Mouse (Mus musculus) layer of hippocampus, postnatal 25 days (tissue): ENCODE data around the gene Ptgdr. TPM values are rescaled to one million over a fixed set of nuclear protein-coding genes. Genes with fewer than 3 reads are reported as not detected.
"Not testable (repeated sequence)": the region's sequence is repeated elsewhere in the genome, so short reads cannot be mapped to it uniquely, and the experiment has no call there.

ENCODE experiments used
- DNase-seq, 2 experiments: peaks; one replicate each; pipeline ENCODE4 v3.0.0; 2022; ENCODE audit warnings: mixed read lengths in 2 of 2, low spot score in 1 of 2; ENCODE audit errors: extremely low spot score in 1 of 2
- total RNA-seq, 2 experiments: library from RNA; stranded (reverse); gene quantifications; 2 replicates each; pipeline ENCODE4 v1.2.3; 2021

Gene Ptgdr
- under 1 TPM; 0.32 to 0.59 TPM for total RNA-seq

DNA sequence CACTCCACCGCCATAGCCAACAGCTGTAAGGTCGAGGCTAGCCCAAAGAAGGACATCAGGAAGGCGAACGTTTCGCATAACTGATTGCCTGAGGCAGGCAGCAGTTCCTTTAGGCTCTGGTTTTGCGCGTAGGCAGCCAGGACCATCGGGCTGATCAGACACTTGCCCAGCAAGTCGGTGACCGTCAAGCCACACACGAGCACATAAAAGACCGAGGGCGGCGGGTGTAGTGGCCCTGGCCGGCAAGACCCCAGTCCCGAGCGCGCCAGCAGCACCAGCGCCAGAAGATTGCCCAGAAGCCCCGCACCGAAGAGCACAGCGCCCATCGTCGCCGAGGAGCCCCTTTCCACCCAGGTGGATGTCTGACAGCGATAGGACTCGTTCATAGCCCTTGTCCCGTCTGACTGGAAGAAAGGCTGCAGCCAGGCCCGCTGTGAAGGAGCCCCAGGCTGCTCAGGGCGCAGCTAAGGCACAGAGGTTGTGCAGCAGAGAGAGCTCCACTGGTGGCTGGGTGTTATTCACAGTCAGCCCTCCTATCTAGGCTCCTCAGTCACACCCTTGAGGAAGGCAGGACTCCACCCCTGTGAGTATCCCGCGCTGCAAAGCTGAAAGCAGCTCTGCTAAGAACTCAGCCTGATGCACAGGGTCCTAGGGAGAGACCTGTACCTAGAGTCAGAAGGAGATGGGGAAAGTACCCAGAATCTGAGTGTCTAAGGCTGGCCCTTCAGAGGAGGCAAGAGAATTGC lies at the start of gene Ptgdr:
Ptgdr (minus strand) TSS at position 508 of the 746 bp plus-strand sequence.
- no peak for DNase-seq

- no peak for DNase-seq
Observed at GRCm38 (mm10) chr14:44907774-44908173, 48.6 kb upstream of the Ptgdr start.

DNA sequence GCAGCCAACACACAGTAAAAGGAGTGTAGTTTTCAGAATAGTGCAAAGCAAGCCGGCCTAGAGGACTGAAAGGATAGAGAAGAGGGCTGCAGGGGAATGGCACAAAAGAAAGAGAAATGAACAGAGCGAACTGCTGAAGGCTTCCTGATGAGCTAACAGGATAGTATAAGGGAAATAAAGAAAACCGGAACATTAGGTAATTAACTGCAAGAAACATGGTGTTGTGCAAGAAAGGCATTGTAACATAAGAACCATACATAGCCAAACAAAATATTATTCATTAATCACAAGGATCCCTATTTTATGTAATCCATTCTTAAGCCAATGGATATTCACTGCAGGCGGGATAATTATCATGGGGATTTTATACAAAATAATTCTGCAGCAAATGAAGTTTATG lies 45.0 kb upstream of the Ptgdr start:
- DNase-seq, result no peak

GRCm38 (mm10) chr14:44901735-44902134 lies 42.6 kb upstream of the Ptgdr start:
- not testable (repeated sequence) for DNase-seq

DNA sequence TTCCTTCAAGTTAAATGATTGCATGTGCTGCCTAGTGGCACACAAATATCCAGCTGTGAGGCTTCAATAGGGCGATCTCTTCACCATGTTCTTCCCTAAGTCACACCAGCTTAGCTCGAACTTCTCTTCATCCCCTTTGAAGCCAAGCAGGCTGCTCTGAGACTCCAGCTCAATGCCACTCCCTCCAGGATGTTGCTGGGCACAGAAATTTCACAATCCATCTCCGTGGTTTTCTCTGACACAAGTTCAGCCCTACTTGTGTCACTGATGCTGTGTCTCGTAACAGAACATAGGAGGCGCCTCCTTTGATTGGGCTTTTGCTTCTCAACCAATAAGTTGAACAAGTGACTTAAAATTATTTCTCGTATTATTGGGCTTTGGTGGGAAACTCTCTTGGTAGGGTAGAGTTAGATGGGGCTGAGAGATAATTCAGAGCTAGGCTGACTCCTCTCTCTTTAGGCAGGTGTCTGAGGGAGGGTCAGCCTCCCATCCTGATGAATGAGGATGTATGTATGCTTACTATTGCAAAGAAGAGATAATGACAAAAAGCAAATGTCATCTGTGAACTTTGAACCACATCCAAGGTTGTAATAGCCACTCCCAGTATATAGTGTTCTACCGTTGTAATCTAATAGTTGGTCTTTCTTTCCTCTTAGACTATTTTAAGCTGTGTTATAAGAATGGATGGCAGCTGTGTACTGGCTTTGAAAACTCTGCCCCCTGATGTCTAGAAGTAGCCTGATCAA lies 32.4 kb upstream of the Ptgdr start:
- DNase-seq, result no peak

GRCm38 (mm10) chr14:44869686-44870085 lies 10.5 kb upstream of the Ptgdr start:
- no peak for DNase-seq

DNA sequence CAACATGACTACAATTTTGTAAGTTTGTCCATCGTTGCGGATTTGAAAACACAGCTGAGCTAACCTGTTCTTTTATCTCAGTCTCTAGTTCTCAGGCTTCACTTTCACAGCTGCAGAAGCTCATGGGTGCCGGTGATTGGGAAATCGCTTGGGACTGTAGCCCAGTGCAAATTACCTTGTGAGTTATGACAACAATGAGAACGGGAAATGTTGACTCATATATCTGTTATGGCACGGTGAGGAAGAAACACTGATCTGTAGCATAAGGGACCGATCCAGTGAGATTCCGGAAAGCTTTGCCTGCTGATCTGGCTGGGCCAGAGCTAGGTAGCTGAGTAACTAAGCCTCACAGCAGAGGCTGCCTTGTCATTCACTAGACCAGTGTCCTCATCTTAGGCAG lies 6.5 kb upstream of the Ptgdr start:
- no peak for DNase-seq

- DNase-seq, result no peak
Observed at GRCm38 (mm10) chr14:44863086-44863485, 3.9 kb upstream of the Ptgdr start.

GRCm38 (mm10) chr14:44861161-44861560 lies 2.0 kb upstream of the Ptgdr start:
- DNase-seq, result no peak

GRCm38 (mm10) chr14:44858372-44858771 lies 803 bp downstream of the Ptgdr start:
- DNase-seq, result no peak

DNA sequence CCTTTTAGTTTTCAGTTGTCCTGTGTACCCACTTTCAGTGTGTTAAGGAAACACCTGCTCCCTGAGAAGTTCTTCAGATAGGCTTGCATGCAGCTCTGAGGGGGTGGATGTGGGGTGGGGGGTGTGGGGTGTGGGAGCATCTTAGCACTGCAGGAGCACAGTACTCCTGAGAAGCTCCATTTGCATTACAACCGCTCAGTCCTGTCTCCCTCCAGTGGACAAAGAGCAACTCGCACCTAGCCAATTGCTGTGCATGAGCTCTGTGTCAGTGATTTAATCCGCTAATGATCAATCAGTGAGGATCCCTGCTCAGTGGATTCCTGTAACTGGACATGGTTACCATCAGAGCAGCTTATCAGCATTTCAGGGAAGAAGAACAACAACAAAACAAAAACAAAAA lies 8.5 kb downstream of the Ptgdr start:
- DNase-seq, result not testable (repeated sequence)

DNA sequence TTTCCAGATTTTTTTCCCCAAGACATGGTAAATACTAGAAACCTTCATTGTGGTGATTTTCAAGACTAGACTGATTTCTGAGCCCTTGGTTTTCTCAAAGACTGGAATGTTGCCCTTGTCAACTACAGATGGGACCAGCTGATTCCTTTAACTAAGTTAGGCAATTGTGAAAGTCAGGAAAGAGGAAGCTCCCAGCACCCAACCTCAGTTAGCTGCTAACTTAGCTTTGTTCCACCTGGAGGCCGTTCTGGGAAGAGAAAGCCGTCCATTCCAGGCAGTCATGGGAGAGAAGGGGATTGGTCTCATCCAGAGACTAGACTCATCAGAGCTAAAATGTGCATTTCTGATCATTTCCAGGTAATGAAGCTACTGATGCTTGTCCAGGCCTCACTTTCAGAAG lies 11.4 kb downstream of the Ptgdr start:
- DNase-seq, result no peak

DNA sequence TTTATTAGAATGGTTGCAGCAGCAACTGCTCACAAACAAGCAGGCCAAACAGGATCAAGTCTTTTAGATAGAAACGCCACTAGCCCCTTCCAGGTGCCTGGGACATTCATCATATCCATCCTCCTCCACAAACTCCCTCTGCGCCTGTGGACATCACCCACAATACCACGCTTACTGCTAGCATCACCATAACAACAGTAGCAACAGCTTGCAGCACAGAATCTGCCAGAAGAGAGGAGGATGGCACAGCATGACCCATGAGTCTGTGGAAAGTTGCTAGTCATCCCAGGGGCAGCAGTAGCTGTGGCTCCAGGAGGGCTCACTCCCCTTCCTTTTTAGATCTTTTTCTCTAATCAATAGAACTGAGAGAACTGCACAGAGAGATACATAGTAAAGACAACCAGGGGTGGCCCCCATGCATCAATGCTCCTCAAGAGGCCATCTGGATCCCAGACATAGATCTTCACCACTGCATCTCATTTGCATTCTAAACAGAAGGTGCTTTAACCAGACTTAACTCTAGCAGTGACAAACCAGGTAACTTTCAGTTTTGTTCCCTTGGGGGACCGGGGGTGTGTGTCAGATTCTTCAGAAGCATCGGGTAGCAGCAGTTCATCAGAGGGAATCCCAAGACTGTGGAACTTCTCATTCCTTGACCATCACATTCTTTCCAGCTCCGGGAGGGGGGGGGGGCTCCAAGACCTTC lies 12.5 kb downstream of the Ptgdr start:
- no peak for DNase-seq

GRCm38 (mm10) chr14:44843768-44844755 lies 15.1 kb downstream of the Ptgdr start:
- DNase-seq, result no peak

- DNase-seq, result no peak
Observed at GRCm38 (mm10) chr14:44838685-44839084, 20.5 kb downstream of the Ptgdr start.

DNA sequence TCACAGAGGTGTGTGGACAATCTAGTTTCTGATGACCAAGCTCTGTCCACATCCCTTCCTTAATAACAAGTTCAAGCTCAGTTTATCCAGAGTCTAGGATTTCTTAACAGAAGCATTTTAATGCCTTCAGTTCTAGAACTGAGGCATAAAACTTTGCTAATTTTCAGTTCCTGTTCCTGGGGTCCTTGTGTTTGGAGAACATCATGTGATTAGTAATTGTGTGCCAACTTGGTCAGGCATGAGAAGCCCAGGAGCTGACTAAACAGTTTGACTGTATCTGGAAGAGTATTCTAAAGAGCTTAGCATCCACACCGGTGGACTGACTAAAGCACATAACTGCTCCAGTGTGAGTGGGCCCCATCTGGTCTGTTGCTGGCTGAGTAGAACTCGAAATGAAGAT lies 24.0 kb downstream of the Ptgdr start:
- no peak for DNase-seq

- DNase-seq, result not testable (repeated sequence)
Observed at GRCm38 (mm10) chr14:44834134-44834533, 25.0 kb downstream of the Ptgdr start.

GRCm38 (mm10) chr14:44833096-44833495 lies 26.1 kb downstream of the Ptgdr start:
- not testable (repeated sequence) for DNase-seq

- no peak for DNase-seq
Observed at GRCm38 (mm10) chr14:44827736-44828135, 31.4 kb downstream of the Ptgdr start.
